Mouse (Mus musculus): Measurements from ENCODE around the gene Sim1. TPM values are rescaled to one million over a fixed set of nuclear protein-coding genes. Genes with fewer than 3 reads are reported as not detected.

Gene Sim1
- polyA plus RNA-seq, 2 experiments: 0.58 to 0.69 TPM

GRCm38 (mm10) chr10:50895091-50895790, 687 bp downstream of the Sim1 start:
- under 1% methylated on average over 44 of the region's 44 CpGs for WGBS
- H3K4me2 ChIP-seq (replicated peaks; ENCODE audit: low read depth, low read length, severe bottlenecking): peak overlapping the region; percentile 81
- DNase-seq (ENCODE audit: low spot score) (no peak), ATAC-seq (ENCODE audit: low FRiP score, low read depth) (no peak)
- H3K9me3 ChIP-seq (ENCODE audit: control insufficient read depth, low read length): no peaks in the 10 kb centered on the region
- H3K9ac ChIP-seq (ENCODE audit: low read depth, low read length, severe bottlenecking): no peak overlapping the region
- peaks cover 6% of the 10 kb centered on the region; the same call in 1 of the 2 replicates for H3K4me1 ChIP-seq (ENCODE audit: control insufficient read depth, insufficient read depth, low read length)
- H3K27me3 ChIP-seq (ENCODE audit: control insufficient read depth, insufficient read depth, low read length): peaks cover 94% of the 10 kb centered on the region
- no peaks in the 10 kb centered on the region for H3K36me3 ChIP-seq (ENCODE audit: control insufficient read depth, insufficient read depth, low read length)
- no peak overlapping the region for H3K27ac ChIP-seq (replicated peaks; ENCODE audit: low read depth, low read length)
- TF ChIP-seq POLR2A (IDR thresholded peaks at IDR 0.05; ENCODE audit: borderline replicate concordance, extremely low read depth, insufficient read depth, insufficient read length): no peak
- H3K4me3 ChIP-seq (replicated peaks; ENCODE audit: low read length): peak overlapping the region; percentile 48

DNA sequence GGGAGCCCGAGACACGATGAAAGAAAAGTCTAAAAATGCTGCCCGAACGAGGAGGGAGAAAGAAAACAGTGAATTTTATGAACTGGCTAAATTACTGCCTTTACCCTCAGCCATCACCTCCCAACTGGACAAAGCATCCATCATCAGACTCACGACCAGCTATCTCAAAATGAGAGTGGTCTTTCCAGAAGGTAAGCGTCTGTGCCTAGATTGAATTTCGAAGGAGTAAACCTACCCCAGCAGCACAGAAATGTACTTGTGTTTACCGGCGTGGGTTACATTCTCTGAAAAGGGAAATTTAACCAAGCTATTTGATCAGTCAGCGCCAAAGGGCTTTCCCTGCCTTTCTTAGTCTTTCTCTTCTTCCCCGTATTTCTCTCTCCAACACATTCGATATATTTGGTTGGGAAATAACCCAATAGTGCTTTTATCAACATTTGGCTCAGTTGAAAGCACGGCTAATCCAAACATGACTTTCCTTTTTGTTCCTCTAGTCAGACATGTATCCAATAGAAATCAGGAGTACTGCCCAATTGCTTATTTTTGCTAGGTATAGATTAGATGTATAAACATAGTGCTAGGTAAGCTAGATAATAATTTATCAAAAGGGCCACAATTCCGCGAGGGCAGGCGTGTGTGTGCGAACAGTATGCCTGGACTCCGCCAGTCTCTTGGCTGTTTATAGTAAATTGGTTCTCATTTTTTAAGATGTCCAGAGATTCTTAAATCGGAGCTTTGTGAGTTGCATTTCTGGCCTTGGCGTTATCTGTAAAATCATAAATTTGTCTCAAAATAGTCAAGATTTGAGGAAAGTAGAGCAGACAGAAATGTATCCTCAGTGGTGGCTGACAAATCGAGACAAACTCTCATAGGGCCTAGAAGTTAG, 1.6 kb downstream of the Sim1 start:
- Histone ChIP-seq H3K4me3 (replicated peaks; ENCODE audit: low read length) (no peak overlapping the region; the same call in 1 of the 2 replicates), H3K27me3 (ENCODE audit: control insufficient read depth, insufficient read depth, low read length) (peaks cover 94% of the 10 kb centered on the region), H3K4me2 (replicated peaks; ENCODE audit: low read depth, low read length, severe bottlenecking) (peak overlapping the region; percentile 15; the same call in 1 of the 2 replicates), H3K4me1 (ENCODE audit: control insufficient read depth, insufficient read depth, low read length) (peaks cover 6% of the 10 kb centered on the region; the same call in 1 of the 2 replicates), H3K9ac (ENCODE audit: low read depth, low read length, severe bottlenecking) (no peak overlapping the region), H3K36me3 (ENCODE audit: control insufficient read depth, insufficient read depth, low read length) (no peaks in the 10 kb centered on the region), H3K27ac (replicated peaks; ENCODE audit: low read depth, low read length) (no peak overlapping the region), H3K9me3 (ENCODE audit: control insufficient read depth, low read length) (no peaks in the 10 kb centered on the region)
- WGBS: 7% methylated on average over 21 of the region's 21 CpGs
- DNase-seq (ENCODE audit: low spot score): no peak
- TF ChIP-seq POLR2A (IDR thresholded peaks at IDR 0.05; ENCODE audit: borderline replicate concordance, extremely low read depth, insufficient read depth, insufficient read length): no peak
- ATAC-seq (ENCODE audit: low FRiP score, low read depth): no peak

DNA sequence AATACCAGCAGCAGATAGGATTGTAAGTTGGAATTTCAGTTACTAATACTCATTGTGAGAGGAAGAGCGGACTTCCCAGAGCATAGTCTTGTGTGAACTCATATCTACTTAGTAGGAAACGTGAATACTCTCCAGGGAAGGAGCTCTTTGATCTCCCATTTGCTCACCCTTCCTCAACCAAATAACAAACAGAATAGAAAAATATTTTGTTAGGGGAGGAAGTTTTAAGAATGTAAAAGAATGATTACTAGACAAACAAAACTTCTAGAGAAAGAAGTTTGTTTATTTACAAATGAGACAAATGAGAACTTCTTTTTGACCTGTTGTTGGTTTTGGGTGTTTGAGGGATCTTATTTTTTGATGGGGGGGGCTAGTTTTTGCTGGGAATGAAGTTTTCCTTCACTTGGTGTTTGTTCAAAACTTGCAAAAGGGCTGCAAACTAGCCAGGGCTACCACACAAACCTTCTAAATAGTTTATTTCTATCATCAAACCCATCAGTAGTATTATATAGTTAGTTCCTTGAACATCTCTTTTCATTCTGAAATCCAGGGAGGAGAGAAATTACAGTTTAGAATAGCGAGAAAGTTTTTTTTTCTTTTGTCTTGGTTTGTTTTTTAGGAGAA, 2.3 kb downstream of the Sim1 start:
- H3K4me3 ChIP-seq (replicated peaks; ENCODE audit: low read length): 0 out of 2 replicates have a peak overlapping the region, but pooled peaks have one; percentile 0
- no peaks in the 10 kb centered on the region for H3K36me3 ChIP-seq (ENCODE audit: control insufficient read depth, insufficient read depth, low read length)
- H3K9ac ChIP-seq (ENCODE audit: low read depth, low read length, severe bottlenecking): no peak overlapping the region
- H3K4me2 ChIP-seq (replicated peaks; ENCODE audit: low read depth, low read length, severe bottlenecking): no peak overlapping the region
- 10% methylated on average over 3 of the region's 3 CpGs for WGBS
- no peak overlapping the region for H3K27ac ChIP-seq (replicated peaks; ENCODE audit: low read depth, low read length)
- no peaks in the 10 kb centered on the region for H3K9me3 ChIP-seq (ENCODE audit: control insufficient read depth, low read length)
- peaks cover 94% of the 10 kb centered on the region for H3K27me3 ChIP-seq (ENCODE audit: control insufficient read depth, insufficient read depth, low read length)
- peaks cover 6% of the 10 kb centered on the region; the same call in 1 of the 2 replicates for H3K4me1 ChIP-seq (ENCODE audit: control insufficient read depth, insufficient read depth, low read length)
- ATAC-seq (ENCODE audit: low FRiP score, low read depth): no peak
- TF ChIP-seq POLR2A (IDR thresholded peaks at IDR 0.05; ENCODE audit: borderline replicate concordance, extremely low read depth, insufficient read depth, insufficient read length): no peak
- DNase-seq (ENCODE audit: low spot score): no peak

DNA sequence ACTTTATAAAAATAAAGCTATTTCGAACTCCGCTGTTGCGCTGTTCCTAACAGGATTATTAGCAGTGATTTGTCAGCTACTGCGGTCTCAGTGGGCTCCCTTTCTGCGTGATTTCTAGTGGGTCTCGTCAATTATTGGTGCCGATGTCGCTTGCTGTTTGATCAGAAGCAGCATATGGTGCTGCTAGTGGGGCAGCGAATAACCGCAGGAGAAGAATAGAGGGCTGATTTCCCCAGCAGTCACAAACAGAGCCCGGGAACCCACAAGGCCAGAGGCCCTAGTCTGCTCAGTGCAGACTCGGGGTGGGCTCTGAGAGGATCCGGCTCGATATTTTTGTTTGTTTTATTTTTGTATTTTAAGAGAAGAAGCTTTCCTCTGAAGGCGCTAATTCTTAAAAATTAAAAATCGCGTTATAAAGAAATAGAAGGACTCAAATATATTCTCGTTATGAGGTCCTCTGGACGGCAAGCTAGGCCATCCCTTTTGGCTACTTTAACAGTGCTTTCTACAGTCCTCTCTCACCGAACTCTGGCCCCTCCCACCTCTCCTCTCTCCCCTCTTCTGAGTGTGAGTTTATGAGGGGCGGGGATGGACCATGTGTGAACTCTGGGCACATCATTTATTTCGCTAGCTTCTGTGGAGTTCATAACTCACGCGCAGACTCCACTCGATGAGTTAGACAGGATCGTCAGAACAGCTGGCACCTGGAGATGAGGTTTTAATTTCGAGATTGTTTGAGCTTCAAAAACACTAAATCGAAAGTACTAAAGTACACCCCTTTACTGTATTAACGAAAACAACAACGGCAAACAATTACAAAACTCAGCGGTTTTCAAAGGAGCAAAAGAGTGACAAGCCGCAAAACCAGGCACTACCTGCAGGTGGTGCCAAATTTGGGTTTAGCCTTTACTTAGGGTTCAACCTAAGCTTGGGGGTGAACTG, 3.2 kb downstream of the Sim1 start:
- Histone ChIP-seq H3K4me1 (ENCODE audit: control insufficient read depth, insufficient read depth, low read length) (peaks cover 4% of the 10 kb centered on the region; the same call in 1 of the 2 replicates), H3K27me3 (ENCODE audit: control insufficient read depth, insufficient read depth, low read length) (peaks cover 92% of the 10 kb centered on the region), H3K4me3 (replicated peaks; ENCODE audit: low read length) (0 out of 2 replicates have a peak overlapping the region, but pooled peaks have one; percentile 7), H3K36me3 (ENCODE audit: control insufficient read depth, insufficient read depth, low read length) (no peaks in the 10 kb centered on the region), H3K9me3 (ENCODE audit: control insufficient read depth, low read length) (no peaks in the 10 kb centered on the region), H3K4me2 (replicated peaks; ENCODE audit: low read depth, low read length, severe bottlenecking) (no peak overlapping the region), H3K9ac (ENCODE audit: low read depth, low read length, severe bottlenecking) (no peak overlapping the region), H3K27ac (replicated peaks; ENCODE audit: low read depth, low read length) (no peak overlapping the region)
- ATAC-seq (ENCODE audit: low FRiP score, low read depth) (no peak), DNase-seq (ENCODE audit: low spot score) (peak; percentile 68)
- TF ChIP-seq POLR2A (IDR thresholded peaks at IDR 0.05; ENCODE audit: borderline replicate concordance, extremely low read depth, insufficient read depth, insufficient read length): no peak
- WGBS: 2% methylated on average over 32 of the region's 32 CpGs

Data from limb, embryonic 14.5 days (tissue).